In genomic region chr5:30869405-30870130, GRCm38 (mm10) we compare ENCODE assay signal across 8 mouse cellular contexts. TPM values are rescaled to one million over a fixed set of nuclear protein-coding genes. Genes with fewer than 3 reads are reported as not detected.
DNase-seq lines count a peak whose midpoint lies in the region; ATAC-seq and TF ChIP-seq lines count a peak whose summit lies in the region.

No protein-coding gene starts in this region.

- H3K9ac ChIP-seq in ES-Bruce4 (ENCODE audit: low read depth, poor library complexity, severe bottlenecking) = peak overlapping the region; percentile 84
- H3K9ac ChIP-seq in forebrain, embryonic 12.5 days = peak overlapping the region; percentile 85
- H3K9ac ChIP-seq in heart, postnatal 0 days (replicated peaks; ENCODE audit: low read depth, low read length) = peak overlapping the region; percentile 89
- H3K9ac ChIP-seq in liver, postnatal 0 days (replicated peaks) = peak overlapping the region; percentile 84
- H3K9ac ChIP-seq in neural tube, embryonic 13.5 days = peak overlapping the region; percentile 91

- H3K4me1 ChIP-seq in ES-Bruce4 (ENCODE audit: control insufficient read depth, insufficient read depth, low read length) = peaks cover under 1% of the 10 kb centered on the region
- peaks cover 15% of the 10 kb centered on the region for H3K4me1 ChIP-seq in forebrain, embryonic 12.5 days
- peaks cover 7% of the 10 kb centered on the region for H3K4me1 ChIP-seq in heart, postnatal 0 days (ENCODE audit: control insufficient read depth, insufficient read depth)
- H3K4me1 ChIP-seq in liver, postnatal 0 days (ENCODE audit: insufficient read depth) = peaks cover 11% of the 10 kb centered on the region; the same call in 1 of the 2 replicates
- H3K4me1 ChIP-seq in neural tube, embryonic 13.5 days (replicated peaks) = peaks cover 23% of the 10 kb centered on the region

- no peak for TF ChIP-seq EP300 in ES-Bruce4 (IDR thresholded peaks at IDR 0.05; ENCODE audit: insufficient read depth, low read depth, low read length)
- peak; percentile 43; the same call in 1 of the 2 replicates for TF ChIP-seq EP300 in heart, postnatal 0 days (IDR thresholded peaks at IDR 0.05; ENCODE audit: low read depth)
- no peak for TF ChIP-seq EP300 in liver, postnatal 0 days (IDR thresholded peaks at IDR 0.05; ENCODE audit: low read depth)

- H3K9me3 ChIP-seq in ES-Bruce4 (replicated peaks; ENCODE audit: control insufficient read depth, insufficient read depth, low read length, poor library complexity, severe bottlenecking) = no peaks in the 10 kb centered on the region
- no peaks in the 10 kb centered on the region for H3K9me3 ChIP-seq in forebrain, embryonic 12.5 days
- H3K9me3 ChIP-seq in heart, postnatal 0 days (replicated peaks; ENCODE audit: control insufficient read depth, low read length) = no peaks in the 10 kb centered on the region
- H3K9me3 ChIP-seq in liver, postnatal 0 days (ENCODE audit: low read length) = no peaks in the 10 kb centered on the region
- H3K9me3 ChIP-seq in neural tube, embryonic 13.5 days = no peaks in the 10 kb centered on the region

- WGBS in forebrain, embryonic 12.5 days = 1% methylated on average over 62 of the region's 63 CpGs
- WGBS in heart, postnatal 0 days = under 1% methylated on average over 62 of the region's 63 CpGs
- under 1% methylated on average over 60 of the region's 63 CpGs for WGBS in liver, postnatal 0 days (ENCODE audit: insufficient replicate concordance)
- WGBS in neural tube, embryonic 13.5 days = under 1% methylated on average over 63 of the region's 63 CpGs

- peak overlapping the region; percentile 90 for H3K4me3 ChIP-seq in ES-Bruce4 (ENCODE audit: low read depth, low read length)
- peak overlapping the region; percentile 89 for H3K4me3 ChIP-seq in forebrain, embryonic 12.5 days (replicated peaks)
- H3K4me3 ChIP-seq in heart, postnatal 0 days (ENCODE audit: low read depth, low read length) = peak overlapping the region; percentile 91
- peak overlapping the region; percentile 71 for H3K4me3 ChIP-seq in liver, postnatal 0 days (ENCODE audit: low read depth, low read length)
- H3K4me3 ChIP-seq in neural tube, embryonic 13.5 days = peak overlapping the region; percentile 84

- DNase-seq in c-Kit-positive CD71-positive TER-119-negative erythroid progenitor cells, embryonic 14.5 days (ENCODE audit: low read depth) = peak; percentile 79
- DNase-seq in heart, postnatal 0 days (ENCODE audit: low spot score) = peak; percentile 79
- DNase-seq in kidney, postnatal 4 days = peak; percentile 94 to 96
- peak; percentile 94 for DNase-seq in liver, postnatal 0 days
- DNase-seq in telencephalon, adult 2 months (ENCODE audit: low read depth, low spot score) = peak; percentile 76

- peak; percentile 68 for TF ChIP-seq POLR2A in ES-Bruce4 (IDR thresholded peaks at IDR 0.05; ENCODE audit: insufficient read depth, low read length)

- peak; percentile 95 for ATAC-seq in forebrain, embryonic 12.5 days (ENCODE audit: low FRiP score)
- peak; percentile 95 for ATAC-seq in heart, postnatal 0 days (ENCODE audit: insufficient read depth, low read depth)
- ATAC-seq in liver, postnatal 0 days = peak; percentile 95
- ATAC-seq in neural tube, embryonic 13.5 days (ENCODE audit: low read depth) = peak; percentile 92

- no peak overlapping the region for H3K27ac ChIP-seq in ES-Bruce4 (ENCODE audit: insufficient read depth, low read length)
- H3K27ac ChIP-seq in forebrain, embryonic 12.5 days = peak overlapping the region; percentile 50; the same call in 1 of the 2 replicates
- peak overlapping the region; percentile 63 for H3K27ac ChIP-seq in heart, postnatal 0 days (ENCODE audit: low read depth)
- H3K27ac ChIP-seq in liver, postnatal 0 days (ENCODE audit: low read depth) = peak overlapping the region; percentile 58
- peak overlapping the region; percentile 75 for H3K27ac ChIP-seq in neural tube, embryonic 13.5 days (replicated peaks)

- H3K36me3 ChIP-seq in ES-Bruce4 (ENCODE audit: control insufficient read depth, insufficient read depth, low read length, poor library complexity, severe bottlenecking) = peaks cover 22% of the 10 kb centered on the region
- peaks cover 59% of the 10 kb centered on the region for H3K36me3 ChIP-seq in forebrain, embryonic 12.5 days (replicated peaks)
- H3K36me3 ChIP-seq in heart, postnatal 0 days (replicated peaks; ENCODE audit: control insufficient read depth, insufficient read depth, low read length) = peaks cover 35% of the 10 kb centered on the region
- H3K36me3 ChIP-seq in liver, postnatal 0 days (replicated peaks; ENCODE audit: insufficient read depth, low read length) = peaks cover 36% of the 10 kb centered on the region
- peaks cover 67% of the 10 kb centered on the region for H3K36me3 ChIP-seq in neural tube, embryonic 13.5 days

- no peaks in the 10 kb centered on the region for H3K27me3 ChIP-seq in ES-Bruce4 (ENCODE audit: control insufficient read depth, insufficient read depth, low read length, poor library complexity, severe bottlenecking)
- no peaks in the 10 kb centered on the region for H3K27me3 ChIP-seq in forebrain, embryonic 12.5 days
- no peaks in the 10 kb centered on the region for H3K27me3 ChIP-seq in heart, postnatal 0 days (ENCODE audit: control insufficient read depth, insufficient read depth, low read length)
- no peaks in the 10 kb centered on the region for H3K27me3 ChIP-seq in liver, postnatal 0 days (ENCODE audit: insufficient read depth, low read length)
- no peaks in the 10 kb centered on the region for H3K27me3 ChIP-seq in neural tube, embryonic 13.5 days

- H3K4me2 ChIP-seq in forebrain, embryonic 12.5 days = peak overlapping the region; percentile 88
- peak overlapping the region; percentile 69 for H3K4me2 ChIP-seq in heart, postnatal 0 days (ENCODE audit: low read depth, low read length)
- H3K4me2 ChIP-seq in liver, postnatal 0 days (ENCODE audit: low read depth, low read length) = peak overlapping the region; percentile 89
- H3K4me2 ChIP-seq in neural tube, embryonic 13.5 days = peak overlapping the region; percentile 69

- TF ChIP-seq CTCF in ES-Bruce4 (IDR thresholded peaks at IDR 0.05; ENCODE audit: low read depth, low read length) = no peak
- TF ChIP-seq CTCF in heart, postnatal 0 days (IDR thresholded peaks at IDR 0.05; ENCODE audit: low read depth) = no peak
- no peak for TF ChIP-seq CTCF in liver, postnatal 0 days (IDR thresholded peaks at IDR 0.05; ENCODE audit: low read depth)

RNA-seq across cellular contexts. Expression of gene Tmem214, which starts 1.8 kb away (rescaled TPM):
- 50.4 and 56.3 TPM in 2 replicates for polyA plus RNA-seq in ES-Bruce4 (2011; ENCODE audit: insufficient read depth, insufficient read length, low read depth, missing spikeins)
- polyA plus RNA-seq in forebrain, embryonic 12.5 days (2016; fragmentation: Nextera tagmentation; extraction: Ambion mirVana) = 52.5 and 56.4 TPM in 2 replicates
- total RNA-seq in heart, postnatal 0 days (2014; rRNA removed; ENCODE audit: low replicate concordance) = 58.8 and 70.6 TPM in 2 replicates
- 48.0 and 49.6 TPM in 2 replicates for polyA plus RNA-seq in heart, postnatal 0 days (2015; fragmentation: Nextera tagmentation; extraction: Ambion mirVana)
- 32.1 and 33.0 TPM in 2 replicates for polyA plus RNA-seq in liver, postnatal 0 days (2015; fragmentation: Nextera tagmentation; extraction: Ambion mirVana)
- polyA plus RNA-seq in neural tube, embryonic 13.5 days (2015; fragmentation: Nextera tagmentation; extraction: Ambion mirVana) = 52.5 and 57.4 TPM in 2 replicates

RNA-seq across cellular contexts. Expression of gene Agbl5, which starts 18.9 kb away (rescaled TPM):
- polyA plus RNA-seq in ES-Bruce4 (2011; ENCODE audit: insufficient read depth, insufficient read length, low read depth, missing spikeins) = 22.0 and 22.3 TPM in 2 replicates
- polyA plus RNA-seq in forebrain, embryonic 12.5 days (2016; fragmentation: Nextera tagmentation; extraction: Ambion mirVana) = 28.8 TPM in 2 replicates
- 18.1 and 28.2 TPM in 2 replicates for total RNA-seq in heart, postnatal 0 days (2014; rRNA removed; ENCODE audit: low replicate concordance)
- 4.2 and 4.9 TPM in 2 replicates for polyA plus RNA-seq in heart, postnatal 0 days (2015; fragmentation: Nextera tagmentation; extraction: Ambion mirVana)
- polyA plus RNA-seq in liver, postnatal 0 days (2015; fragmentation: Nextera tagmentation; extraction: Ambion mirVana) = 3.1 and 3.2 TPM in 2 replicates
- 25.8 and 29.3 TPM in 2 replicates for polyA plus RNA-seq in neural tube, embryonic 13.5 days (2015; fragmentation: Nextera tagmentation; extraction: Ambion mirVana)

RNA-seq across cellular contexts. Expression of gene Ost4, which starts 38.0 kb away (rescaled TPM):
- 193 and 216 TPM in 2 replicates for polyA plus RNA-seq in ES-Bruce4 (2011; ENCODE audit: insufficient read depth, insufficient read length, low read depth, missing spikeins)
- 302 and 315 TPM in 2 replicates for polyA plus RNA-seq in forebrain, embryonic 12.5 days (2016; fragmentation: Nextera tagmentation; extraction: Ambion mirVana)
- total RNA-seq in heart, postnatal 0 days (2014; rRNA removed; ENCODE audit: low replicate concordance) = 201 and 280 TPM in 2 replicates
- polyA plus RNA-seq in heart, postnatal 0 days (2015; fragmentation: Nextera tagmentation; extraction: Ambion mirVana) = 334 and 356 TPM in 2 replicates
- polyA plus RNA-seq in liver, postnatal 0 days (2015; fragmentation: Nextera tagmentation; extraction: Ambion mirVana) = 263 and 277 TPM in 2 replicates
- polyA plus RNA-seq in neural tube, embryonic 13.5 days (2015; fragmentation: Nextera tagmentation; extraction: Ambion mirVana) = 258 and 278 TPM in 2 replicates

RNA-seq across cellular contexts. Expression of gene Emilin1, which starts 43.6 kb away (rescaled TPM):
- polyA plus RNA-seq in ES-Bruce4 (2011; ENCODE audit: insufficient read depth, insufficient read length, low read depth, missing spikeins) = 2.5 and 3.2 TPM in 2 replicates
- 39.1 and 52.4 TPM in 2 replicates for polyA plus RNA-seq in forebrain, embryonic 12.5 days (2016; fragmentation: Nextera tagmentation; extraction: Ambion mirVana)
- total RNA-seq in heart, postnatal 0 days (2014; rRNA removed; ENCODE audit: low replicate concordance) = 63.5 and 64.5 TPM in 2 replicates
- 68.3 and 70.4 TPM in 2 replicates for polyA plus RNA-seq in heart, postnatal 0 days (2015; fragmentation: Nextera tagmentation; extraction: Ambion mirVana)
- 25.3 and 30.9 TPM in 2 replicates for polyA plus RNA-seq in liver, postnatal 0 days (2015; fragmentation: Nextera tagmentation; extraction: Ambion mirVana)
- 30.7 and 43.9 TPM in 2 replicates for polyA plus RNA-seq in neural tube, embryonic 13.5 days (2015; fragmentation: Nextera tagmentation; extraction: Ambion mirVana)

RNA-seq across cellular contexts. Expression of gene Khk, which starts 51.7 kb away (rescaled TPM):
- 12.9 and 14.0 TPM in 2 replicates for polyA plus RNA-seq in ES-Bruce4 (2011; ENCODE audit: insufficient read depth, insufficient read length, low read depth, missing spikeins)
- polyA plus RNA-seq in forebrain, embryonic 12.5 days (2016; fragmentation: Nextera tagmentation; extraction: Ambion mirVana) = 4.7 and 7.7 TPM in 2 replicates
- total RNA-seq in heart, postnatal 0 days (2014; rRNA removed; ENCODE audit: low replicate concordance) = 11.8 and 15.0 TPM in 2 replicates
- 16.2 and 18.5 TPM in 2 replicates for polyA plus RNA-seq in heart, postnatal 0 days (2015; fragmentation: Nextera tagmentation; extraction: Ambion mirVana)
- 56.9 and 57.7 TPM in 2 replicates for polyA plus RNA-seq in liver, postnatal 0 days (2015; fragmentation: Nextera tagmentation; extraction: Ambion mirVana)
- polyA plus RNA-seq in neural tube, embryonic 13.5 days (2015; fragmentation: Nextera tagmentation; extraction: Ambion mirVana) = 11.4 and 11.9 TPM in 2 replicates
